Mouse (Mus musculus) ES-Bruce4 (cell line): ENCODE results near the gene Pola1.

Experiments
- CTCF ChIP-seq: IDR thresholded peaks from one replicate; pipeline ENCODE4 v1.8.1; 2011; ENCODE audit warnings: low read depth, low read length
- EP300 ChIP-seq: IDR thresholded peaks from 2 replicates; pipeline ENCODE4 v1.6.1; 2011; ENCODE audit warnings: low read depth, low read length; ENCODE audit not compliant: insufficient read depth
- POLR2A ChIP-seq: IDR thresholded peaks from one replicate; pipeline ENCODE4 v1.8.1; 2011; ENCODE audit warnings: low read length; ENCODE audit not compliant: insufficient read depth

DNA sequence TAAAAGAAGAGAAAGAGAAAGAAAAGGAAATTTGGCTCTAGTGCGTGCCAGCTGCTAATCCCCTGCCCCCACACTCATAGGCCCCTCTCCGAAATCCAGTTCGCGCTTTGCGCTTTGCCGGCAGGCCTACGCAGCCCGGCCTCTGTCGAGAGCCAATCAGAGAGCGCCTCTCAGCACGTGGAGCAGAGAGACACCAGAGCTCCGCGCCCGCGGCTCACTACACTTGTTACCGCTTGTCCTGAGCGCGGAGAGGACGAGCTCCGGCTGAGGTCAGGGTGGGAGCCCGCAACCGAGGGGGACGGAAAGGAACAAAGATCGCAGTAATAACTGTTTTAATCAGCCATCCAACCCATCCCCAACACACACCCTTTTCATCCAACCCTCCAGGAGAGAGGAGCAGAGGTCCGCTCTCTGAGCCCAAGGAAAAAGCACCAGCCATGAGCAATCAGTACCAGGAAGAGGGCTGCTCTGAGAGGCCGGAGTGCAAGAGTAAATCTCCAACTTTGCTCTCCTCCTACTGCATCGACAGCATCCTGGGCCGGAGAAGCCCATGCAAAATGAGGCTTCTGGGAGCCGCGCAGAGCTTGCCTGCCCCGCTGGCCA lies 345.6 kb downstream of the Pola1 start, which contains the start of gene Arx:
- TF ChIP-seq POLR2A, result no peak
- no peak for TF ChIP-seq CTCF
- TF ChIP-seq EP300, result no peak
